Mouse (Mus musculus) ES-E14 (cell line): ENCODE results near the gene Grm1.

Experiments used
- CHD2 ChIP-seq: IDR thresholded peaks from 2 replicates; pipeline ENCODE4 v1.6.1; 2014; ENCODE audit warnings: mild to moderate bottlenecking, low read depth, low read length, inconsistent platforms
- MAFK ChIP-seq: IDR thresholded peaks from 2 replicates; pipeline ENCODE4 v1.6.1; 2014; ENCODE audit warnings: mild to moderate bottlenecking, low read depth, low read length, inconsistent platforms; ENCODE audit not compliant: insufficient read depth
- ZNF384 ChIP-seq: IDR thresholded peaks from 2 replicates; pipeline ENCODE4 v1.6.1; 2012; ENCODE audit warnings: low read depth, low read length, inconsistent platforms

GRCm38 (mm10) chr10:10751033-10751432 lies 331.1 kb downstream of the Grm1 start:
- TF ChIP-seq CHD2 (no peak), ZNF384 (no peak), MAFK (no peak)
